Mouse (Mus musculus) olfactory bulb, adult 2 months (tissue): ENCODE measurements around the gene Krtap1-4. TPM values are rescaled to one million over a fixed set of nuclear protein-coding genes. Genes with fewer than 3 reads are reported as not detected.

Source experiments
- H3K27ac ChIP-seq: fragments of 200-500 bp; 2 replicates; pipeline ENCODE4 v1.5.1; 2012; ENCODE audit warnings: low read depth, low read length; ENCODE audit not compliant: insufficient read depth
- H3K4me1 ChIP-seq: fragments of 200-500 bp; 2 replicates; pipeline ENCODE4 v1.6.1; 2012; ENCODE audit warnings: low read length; ENCODE audit not compliant: control insufficient read depth, insufficient read depth
- H3K4me3 ChIP-seq: fragments of 200-500 bp; 2 replicates; pipeline ENCODE4 v1.5.1; 2012; ENCODE audit warnings: mild to moderate bottlenecking, low read depth, low read length, moderate library complexity; ENCODE audit not compliant: insufficient read depth
- CTCF ChIP-seq: fragments of 200-500 bp; IDR thresholded peaks from 2 replicates; pipeline ENCODE4 v1.5.1; 2012; ENCODE audit warnings: low read depth, mild to moderate bottlenecking, low read length, moderate library complexity; ENCODE audit not compliant: insufficient read depth
- POLR2A ChIP-seq: fragments of 200-500 bp; IDR thresholded peaks from 2 replicates; pipeline ENCODE4 v1.6.1; 2012; ENCODE audit warnings: mild to moderate bottlenecking, low read depth, low read length, moderate library complexity; ENCODE audit not compliant: insufficient read depth
- WGBS: fragments of 180-500 bp; shearing (Covaris S2); methylation state at CpG from one replicate; pipeline ENCODE4 v1.1.7; 2018; 5-methylcytosine and 5-hydroxymethylcytosine counted together
- polyA plus RNA-seq: library from polyadenylated mRNA; stranded (reverse); fragments of >200 nt; gene quantifications from 2 replicates; pipeline ENCODE4 v1.2.4, GENCODE M21; 2012; ENCODE audit warnings: low replicate concordance; ENCODE audit not compliant: missing spikeins, insufficient read depth, insufficient read length

Krtap1-4 gene
- polyA plus RNA-seq, 1 experiment: not detected

DNA sequence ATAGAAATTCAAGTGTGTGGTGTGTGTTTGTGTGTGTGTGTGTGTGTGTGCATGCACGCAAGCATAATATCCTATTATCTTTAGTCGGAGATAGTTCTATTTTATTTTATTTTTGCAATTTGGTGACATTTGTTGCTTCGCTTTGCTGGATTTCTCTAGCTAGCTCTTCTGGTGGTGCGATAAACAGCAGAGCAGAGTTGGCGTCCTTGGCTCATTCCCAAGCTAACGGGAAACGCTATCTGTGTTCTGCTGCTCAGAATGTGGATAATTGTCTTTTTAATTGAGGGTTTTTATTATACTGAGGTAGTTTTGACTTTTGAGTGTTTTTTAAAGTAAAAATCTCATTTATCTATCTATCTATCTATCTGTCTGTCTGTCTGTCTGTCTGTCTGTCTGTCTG, 1.6 kb upstream of the Krtap1-4 start:
- H3K4me1 ChIP-seq: peaks cover 8% of the 10 kb centered on the region
- WGBS: 48% methylated on average over 7 of the region's 7 CpGs
- H3K27ac ChIP-seq: no peak overlapping the region
- no peak for TF ChIP-seq POLR2A
- H3K4me3 ChIP-seq: no peak overlapping the region

DNA sequence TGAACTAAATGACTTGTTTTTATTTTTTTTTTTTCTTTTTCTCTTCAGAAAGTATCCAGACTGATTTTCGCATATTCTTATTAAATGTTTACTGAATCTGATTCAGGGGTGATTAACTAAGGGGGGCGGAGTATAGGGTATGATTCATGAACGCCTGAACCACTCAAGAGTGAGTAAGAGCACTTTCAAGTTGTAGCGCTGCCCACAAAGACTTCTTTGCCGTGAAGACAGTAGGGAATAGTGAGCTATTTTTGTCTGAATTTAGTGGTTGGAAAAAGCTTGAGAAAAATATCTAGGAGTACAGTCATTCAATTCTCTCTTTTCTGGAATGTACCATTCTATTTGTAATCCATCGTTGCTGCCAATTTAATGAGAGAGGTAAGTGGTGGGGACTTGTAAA, 1.9 kb downstream of the Krtap1-4 start:
- Histone ChIP-seq H3K4me1 (peaks cover 8% of the 10 kb centered on the region), H3K27ac (no peak overlapping the region), H3K4me3 (no peak overlapping the region)
- 29% methylated on average over 6 of the region's 6 CpGs for WGBS
- TF ChIP-seq CTCF (no peak), POLR2A (no peak)

DNA sequence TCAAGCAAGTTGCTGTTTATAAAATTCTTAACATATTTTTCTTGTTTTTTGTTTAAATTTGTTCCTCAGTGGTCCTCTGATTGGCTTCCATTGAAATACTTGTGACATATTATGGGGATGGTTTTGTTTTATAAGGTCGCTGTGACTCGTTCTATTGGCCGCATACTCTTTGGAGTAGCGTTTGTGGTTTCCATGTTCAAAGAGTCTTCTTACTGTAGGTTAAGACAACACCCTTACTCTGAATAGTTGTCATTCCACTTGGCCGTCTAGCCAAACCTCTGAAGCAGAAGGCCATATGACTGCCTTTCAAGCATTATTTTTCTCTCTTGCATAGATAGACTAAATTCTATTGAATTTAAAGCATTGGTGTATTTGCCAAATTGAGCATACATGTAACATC, 2.4 kb downstream of the Krtap1-4 start:
- peaks cover 8% of the 10 kb centered on the region for H3K4me1 ChIP-seq
- WGBS: 88% methylated on average over 5 of the region's 5 CpGs
- TF ChIP-seq CTCF (no peak), POLR2A (no peak)
- no peak overlapping the region for H3K4me3 ChIP-seq
- no peak overlapping the region for H3K27ac ChIP-seq

DNA sequence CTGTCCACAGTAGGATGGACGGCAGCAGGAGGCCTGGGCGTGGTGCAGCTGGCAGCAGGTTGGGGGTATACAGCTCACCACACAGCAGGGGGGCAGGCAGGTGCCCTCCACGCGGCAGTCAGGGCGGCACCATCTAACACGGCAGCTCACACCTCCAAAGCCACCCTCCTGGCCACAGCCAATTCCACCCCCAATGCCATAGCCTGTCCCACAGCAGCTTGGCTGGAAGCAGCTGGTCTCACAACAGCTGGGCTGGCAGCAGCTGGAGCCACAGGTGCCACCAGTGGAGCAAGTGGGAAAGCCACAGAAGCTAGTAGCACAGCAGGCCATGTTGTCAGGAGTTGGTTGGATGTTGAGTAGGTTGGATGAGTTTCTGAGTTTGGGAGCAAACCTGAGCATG, 2.8 kb downstream of the Krtap1-4 start, which contains the start of gene Krtap1-5:
Gene Krtap1-5 (minus strand): TSS at position 381 of the 400 bp plus-strand sequence.
- peaks cover 8% of the 10 kb centered on the region for H3K4me1 ChIP-seq
- no peak for TF ChIP-seq CTCF
- no peak for TF ChIP-seq POLR2A
- H3K27ac ChIP-seq: no peak within 1 kb of the TSS
- WGBS: 91% methylated on average over 6 of the region's 6 CpGs
- no peak within 1 kb of the TSS for H3K4me3 ChIP-seq

DNA sequence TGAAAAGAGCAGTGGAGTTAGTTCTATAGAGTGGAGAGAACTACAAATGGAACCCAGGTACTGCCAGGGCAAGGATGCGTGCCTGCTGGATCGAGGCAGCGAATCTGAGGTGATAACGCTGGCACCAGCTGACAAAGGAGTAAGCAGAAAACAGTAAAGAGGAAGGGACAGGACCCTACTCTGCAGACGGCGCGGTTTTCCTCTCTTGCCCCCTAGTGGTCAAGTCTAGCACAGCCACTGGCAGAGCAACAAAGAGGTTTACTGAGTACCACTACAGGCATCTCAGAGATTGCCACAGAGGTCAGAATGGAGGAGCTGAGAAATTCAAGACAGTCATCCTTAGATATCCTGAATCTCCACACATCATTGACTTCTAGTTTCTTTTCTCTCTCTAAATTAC, 9.3 kb downstream of the Krtap1-4 start:
- 3% methylated on average over 7 of the region's 7 CpGs for WGBS
- peaks cover 4% of the 10 kb centered on the region; the same call in 1 of the 2 replicates for H3K4me1 ChIP-seq
- no peak overlapping the region for H3K4me3 ChIP-seq
- no peak for TF ChIP-seq POLR2A
- TF ChIP-seq CTCF: peak; percentile 42; the same call in 1 of the 2 replicates
- no peak overlapping the region for H3K27ac ChIP-seq

DNA sequence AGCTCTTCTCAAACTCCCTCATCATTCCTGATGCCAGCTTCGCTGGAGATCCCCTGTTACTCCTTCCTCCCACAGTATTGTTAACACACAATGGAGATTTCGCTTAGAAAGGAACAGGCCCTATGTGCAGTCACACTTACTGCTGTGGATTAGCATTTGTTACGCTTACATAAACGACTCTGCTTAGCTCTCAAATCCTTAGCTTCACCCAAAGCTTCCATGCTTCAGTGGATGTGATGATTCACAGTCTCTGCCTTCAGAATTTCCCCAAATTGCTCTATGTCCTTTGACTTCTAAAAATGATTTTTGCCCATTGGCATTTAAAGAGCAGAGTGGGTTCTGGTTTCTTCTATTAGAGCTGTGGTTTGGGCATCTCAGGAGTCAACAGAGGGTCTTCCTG, 10.3 kb downstream of the Krtap1-4 start:
- 22% methylated on average over 4 of the region's 4 CpGs for WGBS
- TF ChIP-seq CTCF: no peak
- TF ChIP-seq POLR2A: no peak
- H3K4me1 ChIP-seq: peaks cover 4% of the 10 kb centered on the region; the same call in 1 of the 2 replicates
- no peak overlapping the region for H3K27ac ChIP-seq
- H3K4me3 ChIP-seq: no peak overlapping the region

DNA sequence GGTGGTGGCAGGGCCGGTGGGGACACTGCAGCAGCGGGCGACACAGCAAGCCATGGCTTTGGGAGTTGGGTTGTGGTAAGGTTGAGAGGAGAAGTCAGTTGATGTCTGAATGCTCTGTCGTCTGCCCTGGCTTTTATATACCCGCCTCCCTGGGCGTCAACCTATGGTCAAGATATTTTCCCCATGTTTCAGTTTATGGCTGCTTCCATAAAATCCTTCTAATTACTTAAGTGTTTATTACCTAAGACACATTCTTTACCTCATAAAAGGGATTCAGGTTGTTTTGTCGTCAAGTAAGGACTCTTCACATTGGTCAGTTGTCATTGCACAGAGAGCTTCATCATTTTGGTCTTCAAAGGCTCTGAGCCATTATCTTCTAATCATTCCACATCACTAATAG, 16.9 kb downstream of the Krtap1-4 start, which contains the start of gene Krtap3-1:
Gene Krtap3-1 (minus strand): TSS at position 101 of the 400 bp plus-strand sequence.
- WGBS: 93% methylated on average over 7 of the region's 7 CpGs
- TF ChIP-seq POLR2A (no peak), CTCF (no peak)
- H3K4me3 ChIP-seq: no peak within 1 kb of the TSS
- no peak within 1 kb of the TSS for H3K27ac ChIP-seq
- H3K4me1 ChIP-seq: no peaks in the 10 kb centered on the region

DNA sequence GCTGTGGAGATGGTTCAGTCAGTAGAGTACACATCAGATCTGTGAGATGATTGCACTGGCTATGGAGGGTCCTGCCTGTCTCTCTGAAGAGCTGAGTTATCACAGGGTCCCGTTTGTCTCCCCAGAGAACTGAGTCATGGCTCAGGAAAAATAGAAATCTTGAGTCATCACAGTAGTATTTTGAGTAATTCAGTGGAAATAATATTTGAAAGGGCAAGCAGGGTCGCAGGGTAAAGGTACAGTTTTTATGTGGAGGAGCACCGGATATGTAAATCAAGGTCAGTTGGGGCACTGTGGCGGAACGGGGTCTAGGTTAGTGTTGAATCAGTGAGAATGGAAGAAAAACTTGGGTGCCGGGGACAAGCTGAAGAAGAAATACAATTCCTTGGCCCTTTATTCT, 20.9 kb downstream of the Krtap1-4 start:
- 78% methylated on average over 6 of the region's 6 CpGs for WGBS
- no peak overlapping the region for H3K4me3 ChIP-seq
- no peak overlapping the region for H3K27ac ChIP-seq
- TF ChIP-seq CTCF: no peak
- TF ChIP-seq POLR2A: no peak
- no peaks in the 10 kb centered on the region for H3K4me1 ChIP-seq

DNA sequence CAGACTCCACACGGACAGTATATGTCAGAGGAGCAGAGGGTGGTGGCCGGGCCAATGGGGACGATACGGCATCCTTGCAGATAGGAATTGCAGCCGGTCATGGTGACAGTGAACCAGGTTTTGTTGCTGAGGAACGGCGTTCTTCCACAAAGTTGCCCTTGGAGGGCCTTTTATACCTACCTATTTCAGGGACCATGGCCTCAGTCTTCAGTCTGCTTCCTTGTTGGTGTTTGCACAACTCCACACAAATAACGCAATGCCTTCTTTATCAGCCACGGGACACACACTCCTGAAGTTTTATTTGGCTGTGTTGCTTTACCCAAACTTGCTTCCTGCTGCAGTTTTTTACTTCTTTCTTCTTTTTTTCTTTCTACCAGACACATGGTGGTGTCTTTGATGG, 24.1 kb downstream of the Krtap1-4 start, which contains the start of gene Gm11939:
Gene Gm11939 (minus strand): TSS at position 101 of the 400 bp plus-strand sequence.
- TF ChIP-seq POLR2A (no peak), CTCF (no peak)
- Histone ChIP-seq H3K4me3 (no peak within 1 kb of the TSS), H3K27ac (no peak within 1 kb of the TSS), H3K4me1 (no peaks in the 10 kb centered on the region)
- 94% methylated on average over 9 of the region's 9 CpGs for WGBS

DNA sequence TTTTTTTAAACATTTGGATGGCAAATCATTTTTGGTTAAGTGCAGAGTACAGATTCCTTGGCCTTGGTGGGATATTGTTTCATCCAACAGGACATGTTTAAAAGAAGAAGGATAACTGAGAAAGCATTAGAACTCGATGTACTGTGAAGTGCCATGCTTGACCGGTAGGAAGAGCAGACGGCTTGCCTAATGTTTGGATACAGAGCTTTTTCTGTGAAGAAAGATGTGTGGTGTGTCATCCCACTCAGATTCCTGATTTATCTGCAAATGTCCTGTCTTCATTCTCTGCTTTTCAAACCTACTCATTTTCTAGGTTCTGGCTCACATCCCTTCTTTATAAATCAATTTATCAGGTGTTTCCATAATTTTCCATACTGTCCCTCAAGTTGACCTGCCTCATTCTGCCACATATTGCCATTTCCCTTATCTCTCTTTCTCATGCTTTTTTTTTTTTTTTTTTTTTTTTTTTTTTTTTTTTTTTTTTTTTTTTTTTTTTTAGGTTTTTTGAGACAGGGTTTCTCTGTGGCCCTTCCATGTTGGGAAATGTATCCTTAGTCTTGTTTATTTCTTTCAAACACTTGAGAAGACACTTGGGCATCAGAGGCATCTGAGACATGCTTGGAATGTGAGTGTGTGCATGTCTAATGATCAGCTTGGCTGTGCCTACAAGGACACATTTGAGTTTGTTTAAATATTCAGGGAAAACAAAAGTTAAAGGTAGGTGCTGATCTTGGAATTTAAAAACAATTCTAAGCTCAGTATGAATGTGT, 25.3 kb downstream of the Krtap1-4 start:
- TF ChIP-seq POLR2A (no peak), CTCF (no peak)
- 93% methylated on average over 3 of the region's 3 CpGs for WGBS
- H3K4me1 ChIP-seq: no peaks in the 10 kb centered on the region
- H3K4me3 ChIP-seq: no peak overlapping the region
- no peak overlapping the region for H3K27ac ChIP-seq
